Mouse (Mus musculus) central nervous system, embryonic 18 days (tissue): ENCODE measurements around the gene Gdf11. TPM values are rescaled to one million over a fixed set of nuclear protein-coding genes. Genes with fewer than 3 reads are reported as not detected.

Experiments
- polyA plus RNA-seq: library from polyadenylated mRNA; depleted of rRNA; stranded (reverse); fragments of >200 nt; gene quantifications from 2 replicates; pipeline ENCODE4 v1.2.3, GENCODE M21; 2012; rRNA removed

Gdf11 gene
- polyA plus RNA-seq = 8.7 and 8.9 TPM in 2 replicates

GRCm38 (mm10) chr10:128891296-128892094, at the start of gene Gdf11:
Gdf11 (minus strand) TSS chr10:128891718.

GRCm38 (mm10) chr10:128933574-128933973, 42.1 kb upstream of the Gdf11 start, which contains the start of gene Itga7:
Itga7 (plus strand) TSS chr10:128933818.

GRCm38 (mm10) chr10:128923935-128924334, 32.4 kb upstream of the Gdf11 start, which contains the start of gene Bloc1s1:
Bloc1s1 (minus strand) TSS chr10:128924035.

GRCm38 (mm10) chr10:128922822-128923012, 31.2 kb upstream of the Gdf11 start, which contains the start of gene Rdh5:
Rdh5 (minus strand) TSS chr10:128922888.

GRCm38 (mm10) chr10:128900698-128901097, 9.2 kb upstream of the Gdf11 start, which contains the start of gene Cd63:
Cd63 (plus strand) TSS chr10:128900989.

Other genes with a start within 250 kb of the Gdf11 start
- 18.4 and 21.2 TPM in 2 replicates for gene Ikzf4, start 245.7 kb downstream of the Gdf11 start, polyA plus RNA-seq
- gene Suox, start 217.6 kb downstream of the Gdf11 start, polyA plus RNA-seq = 11.0 and 11.9 TPM in 2 replicates
- 116 and 119 TPM in 2 replicates for gene Rab5b, start 195.5 kb downstream of the Gdf11 start, polyA plus RNA-seq
- gene Pmel, start 187.5 kb downstream of the Gdf11 start, polyA plus RNA-seq = 0.27 and 0.47 TPM in 2 replicates
- 15.9 and 18.7 TPM in 2 replicates for gene Cdk2, start 186.7 kb downstream of the Gdf11 start, polyA plus RNA-seq
- 12.3 and 12.4 TPM in 2 replicates for gene Dgka, start 146.9 kb downstream of the Gdf11 start, polyA plus RNA-seq
- gene Pym1, start 143.8 kb downstream of the Gdf11 start, polyA plus RNA-seq = 61.2 and 63.3 TPM in 2 replicates
- gene Mmp19, start 100.8 kb downstream of the Gdf11 start, polyA plus RNA-seq = 0.57 and 2.0 TPM in 2 replicates
- 21.0 and 21.6 TPM in 2 replicates for gene Dnajc14, start 87.7 kb downstream of the Gdf11 start, polyA plus RNA-seq
- 19.9 TPM in 2 replicates for gene Tmem198b, start 87.3 kb downstream of the Gdf11 start, polyA plus RNA-seq
- gene Sarnp, start 74.4 kb downstream of the Gdf11 start, polyA plus RNA-seq = 93.1 and 94.4 TPM in 2 replicates
- 15.6 and 17.2 TPM in 2 replicates for gene Ormdl2, start 70.1 kb downstream of the Gdf11 start, polyA plus RNA-seq
- 65.0 and 99.6 TPM in 2 replicates for gene Cd63, start 9.3 kb upstream of the Gdf11 start, polyA plus RNA-seq
- 11.4 and 19.1 TPM in 2 replicates for gene Rdh5, start 31.2 kb upstream of the Gdf11 start, polyA plus RNA-seq
- 280 and 314 TPM in 2 replicates for gene Bloc1s1, start 32.3 kb upstream of the Gdf11 start, polyA plus RNA-seq
- gene Itga7, start 42.1 kb upstream of the Gdf11 start, polyA plus RNA-seq = 11.6 and 16.9 TPM in 2 replicates
- not detected in 2 replicates for gene Mettl7b, start 69.3 kb upstream of the Gdf11 start, polyA plus RNA-seq
- gene Olfr9, start 97.7 kb upstream of the Gdf11 start, polyA plus RNA-seq = not detected in 2 replicates
- not detected in 2 replicates for gene Olfr763, start 119.1 kb upstream of the Gdf11 start, polyA plus RNA-seq
- gene Olfr764-ps1, start 148.2 kb upstream of the Gdf11 start, polyA plus RNA-seq = not detected in 2 replicates
- not detected in 2 replicates for gene Olfr765, start 158.3 kb upstream of the Gdf11 start, polyA plus RNA-seq
- gene Olfr766-ps1, start 177.3 kb upstream of the Gdf11 start, polyA plus RNA-seq = not detected in 2 replicates
- not detected in 2 replicates for gene Olfr767, start 191.2 kb upstream of the Gdf11 start, polyA plus RNA-seq
- gene Olfr768, start 207.7 kb upstream of the Gdf11 start, polyA plus RNA-seq = not detected in 2 replicates
- gene Olfr769, start 226.1 kb upstream of the Gdf11 start, polyA plus RNA-seq = not detected in 2 replicates
- gene Olfr770, start 247.3 kb upstream of the Gdf11 start, polyA plus RNA-seq = not detected in 2 replicates